13 mouse cellular contexts compared by ENCODE assay signal in the genomic region with DNA sequence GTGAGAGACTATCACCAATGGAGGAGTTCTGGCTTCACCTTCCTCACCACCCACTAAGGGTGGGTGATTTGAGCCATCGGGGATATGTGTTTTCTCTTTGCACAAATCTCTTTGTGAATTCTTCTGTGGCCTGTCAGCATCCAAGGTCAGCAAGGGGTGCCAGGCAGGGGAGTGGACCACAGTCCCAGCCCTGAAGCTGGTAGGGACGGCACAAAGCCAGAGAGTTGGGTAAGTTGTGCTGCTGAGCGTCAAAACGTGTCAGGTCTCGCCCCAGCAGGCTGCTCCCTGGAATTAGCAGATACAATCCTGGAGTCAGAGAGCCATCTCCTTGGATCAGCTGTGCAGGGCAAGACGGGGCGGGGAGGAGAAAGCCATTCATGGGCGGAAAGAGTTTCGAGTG.
"Had no signal": no experiment of that assay in that cellular context is flagged by ENCODE, and none has a peak within 500 bp of the region (broad histone marks: within the 10 kb centered on the region; RNA-seq: fewer than 3 reads in every experiment).

No protein-coding gene starts in this region.

- H3K36me3 ChIP-seq: limb, embryonic 13.5 days; midbrain, embryonic 10.5 days; midbrain, embryonic 15.5 days; neural tube, embryonic 12.5 days had no signal

- H3K9ac ChIP-seq: limb, embryonic 13.5 days; liver, embryonic 14.5 days; midbrain, embryonic 15.5 days; neural tube, embryonic 12.5 days had no signal

- H3K9me3 ChIP-seq: limb, embryonic 13.5 days; midbrain, embryonic 10.5 days; midbrain, embryonic 15.5 days; neural tube, embryonic 12.5 days had no signal

- H3K4me2 ChIP-seq: limb, embryonic 13.5 days; midbrain, embryonic 15.5 days; neural tube, embryonic 12.5 days had no signal

- H3K27me3 ChIP-seq: limb, embryonic 13.5 days; midbrain, embryonic 15.5 days; neural tube, embryonic 12.5 days had no signal

- H3K4me3 ChIP-seq: limb, embryonic 13.5 days; midbrain, embryonic 10.5 days; midbrain, embryonic 15.5 days; neural tube, embryonic 12.5 days had no signal

- H3K27ac ChIP-seq: kidney, postnatal 0 days; limb, embryonic 13.5 days; liver, embryonic 14.5 days; midbrain, embryonic 10.5 days; midbrain, embryonic 15.5 days; neural tube, embryonic 12.5 days had no signal

- H3K4me1 ChIP-seq: neural tube, embryonic 12.5 days had no signal

- ATAC-seq: lung, postnatal 0 days; midbrain, embryonic 15.5 days had no signal

- DNase-seq: kidney, adult 9 months; kidney, postnatal 36 days; lung, adult 2 months; lung, postnatal 4 days; thymus, adult 18-20 months; thymus, postnatal 14 days had no signal
